Mouse (Mus musculus): ENCODE results near the gene Pex5. TPM values are rescaled to one million over a fixed set of nuclear protein-coding genes. Genes with fewer than 3 reads are reported as not detected.

Pex5 gene
- polyA plus RNA-seq (2015; fragmentation: Nextera tagmentation; extraction: Ambion mirVana), result 70.5 TPM in 2 replicates

DNA sequence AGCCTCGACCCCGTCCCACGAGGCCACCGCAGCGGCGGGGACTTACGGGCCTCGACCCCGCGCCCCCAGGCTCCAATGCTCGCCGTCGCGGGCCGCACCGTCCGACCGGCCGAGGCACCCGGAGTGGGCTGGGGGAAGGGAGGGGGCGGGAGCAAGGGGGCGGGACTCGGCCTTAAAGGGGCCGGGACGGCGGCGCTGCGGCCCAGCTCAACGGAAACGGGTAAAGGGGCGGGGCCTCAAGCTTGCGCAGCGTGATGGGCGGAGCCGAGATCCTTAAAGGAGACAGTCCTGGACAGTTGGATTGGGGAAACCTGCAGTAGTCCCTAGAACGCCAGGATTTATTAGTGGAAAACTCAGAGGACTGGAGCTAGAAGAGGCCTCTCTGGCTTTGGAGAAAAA lies at the start of gene Pex5:
TSS of gene Pex5 (minus strand) at position 141 of the 399 bp plus-strand sequence.
- Histone ChIP-seq H3K27me3 (no peaks in the 10 kb centered on the region), H3K9ac (peak within 1 kb of the TSS; percentile 88), H3K4me1 (replicated peaks) (peaks cover 26% of the 10 kb centered on the region), H3K4me3 (peak within 1 kb of the TSS; percentile 87), H3K36me3 (peaks cover 20% of the 10 kb centered on the region), H3K27ac (peak within 1 kb of the TSS; percentile 84), H3K4me2 (peak within 1 kb of the TSS; percentile 77), H3K9me3 (no peaks in the 10 kb centered on the region)
- under 1% methylated on average over 19 of the region's 36 CpGs for whole genome bisulfite sequencing
- peak; percentile 97 for ATAC-seq (ENCODE audit: low FRiP score)

GRCm38 (mm10) chr6:124463881-124464291 lies 49.0 kb upstream of the Pex5 start:
- H3K27me3 ChIP-seq, result no peaks in the 10 kb centered on the region
- peak; percentile 41 for ATAC-seq (ENCODE audit: low FRiP score)
- H3K4me2 ChIP-seq, result peak overlapping the region; percentile 79
- peak overlapping the region; percentile 93 for H3K27ac ChIP-seq
- H3K9ac ChIP-seq, result peak overlapping the region; percentile 88
- H3K4me3 ChIP-seq, result peak overlapping the region; percentile 66
- no peaks in the 10 kb centered on the region for H3K9me3 ChIP-seq
- peaks cover 25% of the 10 kb centered on the region for H3K36me3 ChIP-seq
- peaks cover 36% of the 10 kb centered on the region for H3K4me1 ChIP-seq (replicated peaks)
- WGBS, result 15% methylated on average over 8 of the region's 8 CpGs

DNA sequence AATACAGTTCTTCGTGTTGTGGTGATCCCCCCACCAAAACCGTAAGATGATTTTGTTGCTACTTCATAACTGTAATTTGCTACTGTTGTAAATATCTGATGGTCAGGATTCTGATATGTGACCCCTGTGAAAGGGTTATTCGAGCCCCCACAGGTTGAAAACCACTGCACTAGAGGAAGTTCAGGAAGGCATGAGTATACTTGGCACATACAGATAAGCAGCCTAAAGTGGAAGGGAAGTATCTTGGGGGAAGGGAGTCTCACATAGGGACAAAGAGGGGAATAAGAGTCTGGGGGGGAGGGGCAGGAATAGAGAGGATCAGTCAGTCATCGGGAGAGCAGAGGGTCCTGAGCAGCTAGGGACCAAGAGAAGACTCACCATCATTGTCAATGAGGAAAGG lies 44.5 kb upstream of the Pex5 start:
- Histone ChIP-seq H3K27me3 (no peaks in the 10 kb centered on the region), H3K9me3 (no peaks in the 10 kb centered on the region), H3K36me3 (peaks cover 58% of the 10 kb centered on the region), H3K4me1 (replicated peaks) (peaks cover 26% of the 10 kb centered on the region), H3K27ac (no peak overlapping the region), H3K4me3 (no peak overlapping the region), H3K4me2 (no peak overlapping the region), H3K9ac (no peak overlapping the region)
- WGBS, result 92% methylated on average over 4 of the region's 4 CpGs
- no peak for ATAC-seq (ENCODE audit: low FRiP score)

GRCm38 (mm10) chr6:124458505-124458904 lies 43.6 kb upstream of the Pex5 start:
- no peak overlapping the region for H3K4me2 ChIP-seq

GRCm38 (mm10) chr6:124457827-124458226 lies 43.0 kb upstream of the Pex5 start:
- Histone ChIP-seq H3K4me1 (replicated peaks) (peaks cover 11% of the 10 kb centered on the region), H3K9ac (no peak overlapping the region), H3K27me3 (no peaks in the 10 kb centered on the region), H3K36me3 (peaks cover 63% of the 10 kb centered on the region), H3K4me3 (no peak overlapping the region), H3K27ac (no peak overlapping the region), H3K9me3 (no peaks in the 10 kb centered on the region), H3K4me2 (no peak overlapping the region)
- 90% methylated on average over 5 of the region's 5 CpGs for WGBS
- ATAC-seq (ENCODE audit: low FRiP score), result no peak

More at GRCm38 (mm10) chr6:124458505-124458904, 43.6 kb upstream of the Pex5 start:
- peaks cover 58% of the 10 kb centered on the region for H3K36me3 ChIP-seq
- peaks cover 17% of the 10 kb centered on the region for H3K4me1 ChIP-seq (replicated peaks)
- H3K9ac ChIP-seq, result no peak overlapping the region
- WGBS, result 89% methylated on average over 11 of the region's 11 CpGs
- H3K9me3 ChIP-seq, result no peaks in the 10 kb centered on the region
- H3K27ac ChIP-seq, result no peak overlapping the region
- no peak for ATAC-seq (ENCODE audit: low FRiP score)
- H3K27me3 ChIP-seq, result no peaks in the 10 kb centered on the region
- no peak overlapping the region for H3K4me3 ChIP-seq

GRCm38 (mm10) chr6:124456243-124456642 lies 41.4 kb upstream of the Pex5 start:
- no peak overlapping the region for H3K4me3 ChIP-seq
- H3K36me3 ChIP-seq, result peaks cover 59% of the 10 kb centered on the region

DNA sequence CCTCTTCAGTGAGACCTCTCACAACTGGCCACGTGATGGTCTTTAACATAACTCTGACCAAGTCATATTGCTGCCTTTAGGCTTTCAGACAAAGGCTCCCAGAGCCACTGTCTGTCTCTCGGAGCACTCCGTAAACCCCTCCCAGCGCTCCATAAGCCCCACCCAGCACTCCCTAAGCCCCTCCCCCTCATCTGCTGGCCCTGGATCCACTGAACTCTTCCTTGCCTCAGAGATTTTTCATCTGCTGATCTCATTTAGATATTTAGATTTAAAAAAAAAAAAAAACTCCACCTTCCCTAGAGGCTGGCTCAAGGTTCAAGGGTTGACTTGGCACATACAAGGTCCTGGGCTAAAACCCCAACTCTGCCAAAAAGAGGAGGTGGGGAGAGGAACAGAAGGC lies 38.9 kb upstream of the Pex5 start:
- H3K36me3 ChIP-seq, result peaks cover 64% of the 10 kb centered on the region
- H3K4me3 ChIP-seq, result no peak overlapping the region
- H3K9ac ChIP-seq, result no peak overlapping the region
- no peaks in the 10 kb centered on the region for H3K27me3 ChIP-seq
- ATAC-seq (ENCODE audit: low FRiP score), result no peak
- WGBS, result 42% methylated on average over 4 of the region's 4 CpGs
- H3K4me2 ChIP-seq, result no peak overlapping the region
- no peak overlapping the region for H3K27ac ChIP-seq
- no peaks in the 10 kb centered on the region for H3K4me1 ChIP-seq (replicated peaks)
- no peaks in the 10 kb centered on the region for H3K9me3 ChIP-seq

More at GRCm38 (mm10) chr6:124456243-124456642, 41.4 kb upstream of the Pex5 start:
- H3K27ac ChIP-seq, result no peak overlapping the region
- H3K27me3 ChIP-seq, result no peaks in the 10 kb centered on the region
- no peak for ATAC-seq (ENCODE audit: low FRiP score)
- WGBS, result 95% methylated on average over 5 of the region's 5 CpGs
- H3K4me1 ChIP-seq (replicated peaks), result no peaks in the 10 kb centered on the region
- H3K9me3 ChIP-seq, result no peaks in the 10 kb centered on the region
- H3K9ac ChIP-seq, result no peak overlapping the region
- no peak overlapping the region for H3K4me2 ChIP-seq

GRCm38 (mm10) chr6:124451995-124452394 lies 37.1 kb upstream of the Pex5 start:
- peaks cover 60% of the 10 kb centered on the region for H3K36me3 ChIP-seq
- WGBS, result 93% methylated on average over 3 of the region's 3 CpGs
- no peaks in the 10 kb centered on the region for H3K9me3 ChIP-seq
- no peak overlapping the region for H3K4me2 ChIP-seq
- H3K27ac ChIP-seq, result no peak overlapping the region
- no peaks in the 10 kb centered on the region for H3K4me1 ChIP-seq (replicated peaks)
- no peak overlapping the region for H3K4me3 ChIP-seq
- no peak for ATAC-seq (ENCODE audit: low FRiP score)
- H3K9ac ChIP-seq, result no peak overlapping the region
- no peaks in the 10 kb centered on the region for H3K27me3 ChIP-seq

DNA sequence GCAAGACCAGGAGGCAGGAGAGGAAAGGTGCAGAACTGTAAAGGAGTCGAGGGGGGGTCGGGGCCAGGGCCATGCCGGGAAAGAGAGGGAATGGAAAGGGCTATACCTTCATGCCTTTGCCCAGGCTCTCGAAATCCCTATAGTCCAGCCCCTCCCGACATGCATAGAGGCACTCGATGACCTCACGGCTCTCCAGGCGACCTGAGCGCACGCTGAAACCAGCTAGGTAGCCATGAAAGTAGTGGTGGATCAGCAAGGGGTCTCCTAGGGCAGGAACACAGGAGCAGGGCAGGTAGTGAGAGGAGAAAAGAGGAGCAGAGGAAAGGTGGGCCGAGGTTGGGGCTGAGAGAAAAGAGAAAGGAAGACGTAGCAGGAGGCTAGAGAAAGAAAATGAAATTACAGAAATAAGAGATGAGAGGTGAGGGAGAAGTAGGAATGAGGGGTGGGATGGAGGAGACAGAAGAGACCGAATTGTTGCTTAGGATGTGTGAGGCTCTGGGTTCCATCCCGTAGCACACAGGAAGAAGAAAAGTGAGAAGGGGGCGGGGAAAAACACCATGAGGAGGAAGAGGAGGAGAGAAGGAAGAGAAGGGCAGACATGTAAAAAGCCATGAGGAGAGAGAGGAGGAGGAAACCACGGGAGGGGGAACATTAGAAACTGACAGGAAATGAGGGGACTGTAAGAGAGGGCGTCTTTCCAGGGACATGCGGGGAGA lies 35.0 kb upstream of the Pex5 start:
- no peak for ATAC-seq (ENCODE audit: low FRiP score)
- Histone ChIP-seq H3K9me3 (no peaks in the 10 kb centered on the region), H3K27ac (no peak overlapping the region), H3K4me1 (replicated peaks) (no peaks in the 10 kb centered on the region), H3K27me3 (no peaks in the 10 kb centered on the region), H3K36me3 (peaks cover 53% of the 10 kb centered on the region), H3K4me2 (no peak overlapping the region), H3K9ac (no peak overlapping the region), H3K4me3 (no peak overlapping the region)
- 87% methylated on average over 18 of the region's 18 CpGs for WGBS

DNA sequence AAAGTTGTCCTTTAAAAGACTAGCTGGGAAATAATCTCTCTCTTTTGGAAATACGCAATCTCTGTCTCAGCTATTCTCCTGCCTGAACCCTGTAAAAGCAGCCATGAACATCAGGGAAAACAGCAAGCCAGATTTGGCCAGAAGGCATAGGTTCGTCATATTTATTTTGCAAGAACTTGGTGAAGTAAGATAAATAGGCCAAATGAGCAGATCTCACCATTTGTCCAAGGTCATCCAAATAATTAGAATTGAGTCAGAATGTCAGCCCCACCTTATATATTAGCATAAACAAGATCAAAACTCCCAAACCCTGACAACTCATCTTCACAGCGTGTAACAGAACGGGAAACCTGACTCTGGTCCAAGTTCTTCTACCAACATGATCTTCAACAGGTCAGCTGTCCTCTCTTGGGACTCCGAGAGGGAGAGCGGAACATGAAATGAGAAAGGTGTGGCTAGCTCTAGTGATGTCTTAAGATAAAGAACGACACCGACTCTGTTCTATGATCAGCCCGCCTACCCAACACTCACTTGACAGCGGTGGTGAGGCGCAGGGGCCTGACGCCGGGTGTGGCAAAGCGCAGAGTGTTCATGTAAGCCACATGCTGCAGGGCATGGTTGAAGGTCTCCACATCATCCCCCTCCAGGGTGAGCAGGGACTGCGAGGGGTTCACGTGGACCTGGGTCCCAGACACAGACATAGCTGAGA lies 34.2 kb upstream of the Pex5 start:
- WGBS, result 95% methylated on average over 16 of the region's 16 CpGs
- Histone ChIP-seq H3K27ac (no peak overlapping the region), H3K9me3 (no peaks in the 10 kb centered on the region), H3K27me3 (no peaks in the 10 kb centered on the region), H3K9ac (no peak overlapping the region), H3K4me2 (no peak overlapping the region), H3K4me1 (replicated peaks) (no peaks in the 10 kb centered on the region), H3K4me3 (no peak overlapping the region), H3K36me3 (peaks cover 58% of the 10 kb centered on the region)
- ATAC-seq (ENCODE audit: low FRiP score), result 0 out of 2 replicates have a peak, but pooled peaks have one; percentile 4

DNA sequence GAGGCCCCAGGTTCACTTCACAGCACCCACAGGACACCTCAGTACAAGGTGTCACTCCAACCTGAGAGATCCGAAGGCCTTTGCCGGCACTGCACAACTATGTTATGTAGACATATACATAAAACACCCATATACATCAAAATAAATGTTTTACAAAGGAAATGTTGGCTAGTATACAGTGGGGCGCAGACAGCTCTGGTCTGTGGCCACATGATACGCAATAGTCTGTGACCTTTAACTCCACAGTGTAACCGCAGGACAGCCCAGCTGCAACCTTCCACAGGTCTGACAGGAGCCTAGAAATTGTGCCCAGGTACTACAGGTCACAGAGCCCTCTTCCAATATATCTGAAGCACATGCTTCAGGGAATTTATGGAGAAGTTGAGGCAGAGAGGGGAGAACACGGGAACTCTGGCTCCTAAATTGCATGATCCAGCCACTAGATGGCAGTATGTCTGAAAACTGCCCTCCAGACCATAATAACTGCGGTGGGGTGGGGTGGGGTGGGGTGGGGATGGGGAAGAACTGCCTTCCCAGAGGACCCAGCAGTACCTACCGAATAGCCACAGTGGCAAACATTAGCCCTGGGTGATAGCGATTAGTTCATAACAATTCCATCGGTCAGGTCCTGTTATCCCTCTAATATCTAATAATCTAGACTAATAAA lies 33.5 kb upstream of the Pex5 start:
- H3K9me3 ChIP-seq, result no peaks in the 10 kb centered on the region
- H3K36me3 ChIP-seq, result peaks cover 66% of the 10 kb centered on the region
- no peak overlapping the region for H3K4me3 ChIP-seq
- no peaks in the 10 kb centered on the region for H3K27me3 ChIP-seq
- H3K4me2 ChIP-seq, result no peak overlapping the region
- H3K4me1 ChIP-seq (replicated peaks), result no peaks in the 10 kb centered on the region
- no peak overlapping the region for H3K27ac ChIP-seq
- no peak overlapping the region for H3K9ac ChIP-seq
- ATAC-seq (ENCODE audit: low FRiP score), result no peak
- 77% methylated on average over 10 of the region's 10 CpGs for WGBS

DNA sequence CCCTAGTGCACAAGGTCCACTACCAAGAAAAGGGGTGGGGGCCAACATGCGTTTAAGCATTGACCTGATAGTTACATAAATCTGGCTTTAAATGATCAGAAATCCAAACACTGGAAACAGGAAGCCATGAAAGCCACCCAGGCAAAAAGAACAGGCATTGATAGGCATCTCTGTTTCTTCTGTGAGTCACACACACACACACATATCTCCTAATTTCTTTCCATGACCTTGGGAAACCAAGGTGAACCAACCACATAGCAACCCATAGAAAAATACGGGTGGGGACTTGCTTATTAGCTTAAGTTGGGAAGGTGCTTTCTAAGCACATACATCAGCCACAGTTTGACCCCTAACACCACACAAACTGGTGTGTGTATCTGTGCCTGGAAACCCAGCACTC lies 32.5 kb upstream of the Pex5 start:
- no peak overlapping the region for H3K9ac ChIP-seq
- WGBS, result 90% methylated on average over 2 of the region's 2 CpGs
- no peaks in the 10 kb centered on the region for H3K27me3 ChIP-seq
- no peaks in the 10 kb centered on the region for H3K9me3 ChIP-seq
- no peaks in the 10 kb centered on the region for H3K4me1 ChIP-seq (replicated peaks)
- no peak for ATAC-seq (ENCODE audit: low FRiP score)
- H3K36me3 ChIP-seq, result peaks cover 62% of the 10 kb centered on the region
- H3K27ac ChIP-seq, result no peak overlapping the region
- H3K4me3 ChIP-seq, result no peak overlapping the region
- no peak overlapping the region for H3K4me2 ChIP-seq

All from hindbrain, embryonic 13.5 days (tissue).